Mouse (Mus musculus) left cerebral cortex, postnatal 14 days (tissue): ENCODE results near the gene Ush2a. TPM values are rescaled to one million over a fixed set of nuclear protein-coding genes. Genes with fewer than 3 reads are reported as not detected.

Source experiments
- DNase-seq, 2 experiments: peaks; one replicate each; pipeline ENCODE4 v3.0.0; 2021 to 2022; ENCODE audit warnings: low spot score in 2 of 2, mixed read lengths in 1 of 2
- intact Hi-C: fragments of 180-260 bp; cut with DNase I; formaldehyde crosslinking; loops from one replicate; pipeline ENCODE4 v1.15.1; 2025
- total RNA-seq, 2 experiments: library from RNA; stranded (reverse); gene quantifications; 2 replicates each; pipeline ENCODE4 v1.2.3; 2021

Ush2a gene
- total RNA-seq, 2 experiments from 2014 or later, result 0.09 to 0.23 TPM

DNA sequence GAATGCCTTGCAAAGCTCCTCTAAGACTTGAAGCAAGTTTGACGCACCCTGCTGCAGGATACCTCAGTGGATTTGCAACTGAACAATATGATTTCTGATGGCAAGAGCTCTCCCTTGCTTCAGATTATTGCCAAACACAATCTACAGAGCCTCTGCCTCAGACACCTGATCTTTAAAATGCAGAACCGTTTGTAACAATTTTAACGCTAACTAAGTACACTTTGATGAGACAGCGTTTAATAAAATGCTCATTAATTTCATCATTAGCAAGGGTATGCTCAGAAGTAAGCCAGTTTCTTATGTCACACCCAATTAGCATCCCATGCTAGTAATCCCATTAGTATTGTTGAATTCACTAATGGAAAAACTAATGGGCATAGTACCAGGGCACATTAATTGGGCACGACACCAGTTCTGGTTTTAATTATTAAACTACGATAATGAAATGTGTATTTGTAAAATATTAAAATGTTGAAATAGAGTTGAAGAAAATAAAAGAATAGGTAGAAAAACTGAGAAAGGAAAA, 267.8 kb downstream of the Ush2a start:
- intact Hi-C loops, result no loop called here
- DNase-seq, result no peak

- intact Hi-C loops, result no loop called here
- DNase-seq, result no peak
Observed at GRCm38 (mm10) chr1:188537021-188537420, 275.2 kb downstream of the Ush2a start.

DNA sequence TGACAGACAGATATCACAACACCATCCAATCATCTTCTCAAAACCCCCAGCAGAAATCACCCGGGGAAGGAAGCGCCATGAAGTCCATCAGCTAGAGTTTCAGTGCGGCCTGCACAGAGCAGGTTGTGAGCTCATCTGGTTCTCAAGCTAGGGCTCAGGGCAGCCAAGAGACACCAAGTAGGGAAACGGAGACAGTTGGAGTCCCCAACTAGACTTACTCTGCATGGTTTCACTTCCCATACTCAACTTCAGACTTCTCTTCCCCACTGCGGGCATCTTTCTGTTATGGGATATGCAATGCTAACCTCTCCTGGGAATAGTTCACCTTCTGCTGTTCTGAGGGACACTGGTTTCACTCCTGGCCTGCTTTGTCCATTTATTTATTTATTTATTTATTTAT, 277.8 kb downstream of the Ush2a start:
- intact Hi-C loops, result no loop called here
- DNase-seq, result no peak

GRCm38 (mm10) chr1:188541492-188541891, 279.7 kb downstream of the Ush2a start:
- intact Hi-C loops, result no loop called here
- no peak for DNase-seq

DNA sequence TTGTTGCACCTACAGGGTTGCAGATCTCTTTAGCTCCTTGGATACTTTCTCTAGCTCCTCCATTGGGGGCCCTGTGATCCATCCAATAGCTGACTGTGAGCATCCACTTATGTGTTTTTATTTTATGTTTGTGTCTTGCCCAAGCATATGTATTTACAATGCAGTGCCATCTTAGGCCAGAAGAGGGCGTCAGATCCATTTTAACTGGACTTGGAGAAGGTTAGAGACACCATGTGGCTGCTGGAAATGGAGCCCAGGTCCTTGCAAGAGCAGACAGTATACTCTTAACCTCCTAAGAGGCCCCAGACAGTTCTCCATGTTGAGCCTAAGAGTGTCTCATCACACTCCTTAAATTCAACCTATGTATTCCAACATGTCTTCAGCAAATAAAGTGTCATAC, 281.5 kb downstream of the Ush2a start:
- DNase-seq, result no peak

DNA sequence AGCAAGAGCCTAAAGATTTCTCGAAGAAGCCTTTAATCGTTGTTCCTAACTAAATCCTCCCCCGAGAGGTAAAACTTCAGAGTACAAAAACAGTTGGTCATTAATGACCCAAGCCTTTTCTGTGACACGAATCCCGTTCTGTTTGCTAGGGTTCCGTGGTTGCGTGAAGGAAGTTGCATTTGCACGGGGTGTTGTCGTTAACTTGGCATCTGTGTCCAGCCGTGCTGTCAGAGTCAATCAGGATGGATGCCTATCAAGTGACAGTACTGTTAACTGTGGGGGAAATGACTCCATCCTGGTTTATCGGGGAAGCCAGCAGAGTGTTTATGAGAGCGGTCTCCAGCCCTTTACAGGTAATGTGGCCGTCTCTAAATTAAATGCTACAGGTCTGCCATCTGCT, 287.9 kb downstream of the Ush2a start:
- DNase-seq, result no peak
- intact Hi-C loops, result no loop called here

More for the DNA sequence above, 281.5 kb downstream of the Ush2a start:
- intact Hi-C loops, result no loop called here

GRCm38 (mm10) chr1:188551802-188552201, 290.0 kb downstream of the Ush2a start:
- DNase-seq, result no peak
- intact Hi-C loops, result no loop called here

GRCm38 (mm10) chr1:188558911-188559310, 297.1 kb downstream of the Ush2a start:
- no peak for DNase-seq
- intact Hi-C loops, result no loop called here

DNA sequence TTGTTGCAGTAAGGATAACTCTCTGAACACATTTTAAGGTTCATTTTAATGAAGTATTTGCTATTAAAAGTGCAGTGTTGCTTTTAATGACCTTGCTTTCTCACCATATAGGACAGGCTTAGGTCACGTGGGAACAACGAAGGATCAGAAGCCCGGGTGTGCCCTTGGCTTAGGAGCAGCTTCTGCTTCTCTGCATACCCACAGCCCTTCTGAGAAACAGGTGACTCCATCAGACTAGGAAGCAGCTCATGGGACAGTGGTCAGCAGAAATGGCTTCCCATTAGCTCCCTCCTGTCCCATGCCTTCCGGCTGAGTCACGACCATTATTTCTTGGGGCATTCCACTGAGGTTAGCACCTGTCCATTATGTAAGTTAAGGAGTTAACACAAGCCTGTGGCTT, 304.4 kb downstream of the Ush2a start:
- DNase-seq, result no peak
- intact Hi-C loops, result no loop called here

GRCm38 (mm10) chr1:188567486-188567885, 305.7 kb downstream of the Ush2a start:
- DNase-seq, result no peak
- intact Hi-C loops, result no loop called here

- intact Hi-C loops, result no loop called here
- DNase-seq, result peak in 1 of 2 experiments; percentile 23
Observed at GRCm38 (mm10) chr1:188568295-188568961, 306.6 kb downstream of the Ush2a start.

GRCm38 (mm10) chr1:188576246-188576747, 314.5 kb downstream of the Ush2a start:
- intact Hi-C loops, result no loop called here
- no peak for DNase-seq

- DNase-seq, result no peak
- intact Hi-C loops, result no loop called here
Observed at GRCm38 (mm10) chr1:188577376-188577775, 315.6 kb downstream of the Ush2a start.

DNA sequence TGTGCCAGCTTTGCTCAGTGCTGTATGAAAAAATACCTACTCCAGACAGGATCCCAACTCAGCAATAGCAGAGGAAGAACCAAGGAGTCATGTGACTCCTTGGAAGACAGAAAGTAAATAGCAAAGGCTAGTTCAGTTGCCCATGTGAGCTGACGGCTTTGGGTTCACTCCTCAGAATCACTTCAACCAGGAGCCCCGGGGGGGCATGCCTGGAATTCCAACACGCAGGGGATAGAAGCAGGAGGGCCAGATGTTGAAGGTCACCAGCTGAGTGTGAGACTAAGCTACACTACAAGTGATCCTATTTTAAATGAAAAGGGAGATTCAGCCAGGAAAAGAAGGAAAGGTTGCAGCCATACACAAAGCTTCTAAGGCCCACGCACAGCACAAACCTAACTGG, 319.3 kb downstream of the Ush2a start:
- DNase-seq, result no peak
- intact Hi-C loops, result no loop called here

DNA sequence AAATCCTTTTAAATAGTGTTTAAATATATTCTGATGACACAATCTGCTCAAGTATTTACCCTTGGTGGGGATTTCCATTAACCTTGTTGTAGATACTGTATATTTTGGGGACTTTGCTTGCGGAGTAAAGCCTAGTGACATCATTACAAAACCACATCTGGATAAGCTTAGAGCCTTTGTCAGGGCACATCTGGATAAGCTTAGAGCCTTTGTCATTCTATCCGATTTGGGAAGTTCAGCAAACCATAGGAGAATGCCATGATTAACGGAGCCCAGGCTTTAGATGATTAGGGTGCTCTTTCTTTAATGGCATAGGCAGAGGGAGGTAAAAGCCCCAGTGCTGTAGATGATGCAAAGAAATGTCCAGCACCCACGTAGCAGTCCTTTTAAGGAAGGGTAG, 333.4 kb downstream of the Ush2a start:
- no peak for DNase-seq
- intact Hi-C loops, result no loop called here

- DNase-seq, result no peak
Observed at GRCm38 (mm10) chr1:188598052-188598451, 336.2 kb downstream of the Ush2a start.

DNA sequence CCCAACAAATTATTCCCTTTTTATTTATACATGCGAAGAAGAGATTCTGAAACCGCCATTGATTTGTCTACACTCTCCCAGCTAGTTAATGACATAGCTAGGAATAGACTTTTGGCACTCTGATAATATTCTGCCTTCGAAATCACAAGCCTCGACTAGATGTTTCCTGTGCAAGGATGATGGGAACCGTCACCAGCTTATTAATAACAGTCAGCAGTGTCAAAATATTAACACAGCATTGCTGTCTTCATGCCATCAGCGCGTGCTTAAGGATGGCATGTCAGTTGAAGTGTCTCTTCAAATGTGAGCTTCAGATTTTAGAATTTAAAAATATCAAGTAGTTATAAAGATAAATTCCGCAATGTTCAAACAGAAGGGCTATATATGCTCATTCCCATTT, 337.3 kb downstream of the Ush2a start:
- DNase-seq, result no peak
- intact Hi-C loops, result no loop called here

More at GRCm38 (mm10) chr1:188598052-188598451, 336.2 kb downstream of the Ush2a start:
- intact Hi-C loops, result no loop called here

DNA sequence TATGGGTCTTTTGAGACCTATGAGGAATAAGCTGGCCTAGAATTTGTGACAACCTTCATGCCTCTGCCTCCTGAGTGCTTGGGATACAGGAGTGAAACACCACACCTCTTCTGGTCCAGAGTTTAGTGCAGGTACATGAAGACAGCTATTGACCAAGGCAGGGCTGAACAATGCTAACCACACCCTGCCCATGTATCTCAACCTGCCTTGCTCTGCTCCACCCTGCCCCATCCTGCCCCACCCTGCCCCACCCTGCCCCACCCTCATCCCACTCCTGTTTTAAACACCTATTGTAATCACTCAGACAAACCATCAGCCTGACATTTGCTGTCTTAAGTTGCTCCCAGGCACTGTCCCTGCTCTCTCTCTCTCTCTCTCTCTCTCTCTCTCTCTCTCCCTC, 344.6 kb downstream of the Ush2a start:
- intact Hi-C loops, result no loop called here
- DNase-seq, result no peak

GRCm38 (mm10) chr1:188616547-188616946, 354.7 kb downstream of the Ush2a start:
- peak; percentile 9 to 11 for DNase-seq
- intact Hi-C loops, result no loop called here

GRCm38 (mm10) chr1:188633736-188634135, 371.9 kb downstream of the Ush2a start:
- peak; percentile 35 to 65 for DNase-seq
- intact Hi-C loops, result loop anchor here (5.0 kb wide), 1 partner anchor 651 kb away; no protein-coding TSS in a partner anchor

GRCm38 (mm10) chr1:188639666-188640065, 377.8 kb downstream of the Ush2a start:
- intact Hi-C loops, result no loop called here
- no peak for DNase-seq
